Mouse (Mus musculus) lung, adult 2 months (tissue): ENCODE results near the gene Sgce.

Experiments used
- CTCF ChIP-seq: fragments of 200-500 bp; IDR thresholded peaks from 2 replicates; pipeline ENCODE4 v1.5.1; 2011; ENCODE audit warnings: mild to moderate bottlenecking, low read length, control low read depth; ENCODE audit not compliant: insufficient read depth
- POLR2A ChIP-seq: fragments of 200-500 bp; IDR thresholded peaks from 2 replicates; pipeline ENCODE4 v1.6.1; 2011; ENCODE audit warnings: low read depth, mild to moderate bottlenecking, control low read depth, low read length, borderline replicate concordance; ENCODE audit errors: extremely low read depth

- TF ChIP-seq POLR2A (no peak), CTCF (no peak)
These were observed 8.3 kb downstream of the Sgce start for GRCm38 (mm10) chr6:4738717-4739116.
